Mouse (Mus musculus): ENCODE measurements around the gene Cttn.

Cttn gene

GRCm38 (mm10) chr7:144391727-144392126 is 79.1 kb downstream of the Cttn start:
- DNase-seq (ENCODE audit: low spot score) = no peak

- no peak for DNase-seq (ENCODE audit: low spot score)
These were observed 80.1 kb downstream of the Cttn start for GRCm38 (mm10) chr7:144390676-144391075.

- DNase-seq (ENCODE audit: low spot score) = no peak
These were observed 81.1 kb downstream of the Cttn start for GRCm38 (mm10) chr7:144389704-144390103.

GRCm38 (mm10) chr7:144387537-144387936 is 83.3 kb downstream of the Cttn start:
- no peak for DNase-seq (ENCODE audit: low spot score)

Measured in lung, postnatal 25 days (tissue).